Mouse (Mus musculus): ENCODE data around the gene Chpt1. TPM values are rescaled to one million over a fixed set of nuclear protein-coding genes. Genes with fewer than 3 reads are reported as not detected.
A peak's percentile ranks its signal among the peaks of the same experiment; 100 is the strongest.

Chpt1 gene
- total RNA-seq, 2 experiments from 2014 or later, result 85.2 to 129 TPM

DNA sequence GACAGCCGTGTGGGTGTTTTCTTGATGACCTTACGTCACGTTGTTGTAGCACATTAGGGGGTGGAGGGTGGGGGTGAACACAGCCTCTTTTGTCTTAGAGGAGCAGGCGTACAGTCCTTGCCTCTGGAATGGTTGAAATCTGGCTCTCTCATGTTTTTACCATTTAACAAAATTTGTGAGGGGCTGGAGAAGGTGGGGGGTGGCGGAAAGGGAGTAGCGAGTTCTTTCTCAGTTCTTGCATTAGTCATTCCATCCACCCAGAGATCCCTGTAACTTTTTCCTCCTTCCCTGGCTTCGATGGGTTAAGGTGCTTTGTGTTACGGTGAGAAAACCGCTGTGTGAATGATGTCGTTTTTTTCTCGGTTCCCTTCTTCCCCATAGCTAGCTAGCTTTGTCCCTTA, 83.7 kb downstream of the Chpt1 start:
- intact Hi-C loops (cut with DNase I), result loop anchor here (10.0 kb wide), 1 partner anchor 865 kb away; no protein-coding TSS in a partner anchor
- no peak for DNase-seq
- H3K4me3 ChIP-seq, result no peak overlapping the region
- no peak overlapping the region for H3K27ac ChIP-seq
- no peak for TF ChIP-seq CTCF (IDR thresholded peaks at IDR 0.05)

DNA sequence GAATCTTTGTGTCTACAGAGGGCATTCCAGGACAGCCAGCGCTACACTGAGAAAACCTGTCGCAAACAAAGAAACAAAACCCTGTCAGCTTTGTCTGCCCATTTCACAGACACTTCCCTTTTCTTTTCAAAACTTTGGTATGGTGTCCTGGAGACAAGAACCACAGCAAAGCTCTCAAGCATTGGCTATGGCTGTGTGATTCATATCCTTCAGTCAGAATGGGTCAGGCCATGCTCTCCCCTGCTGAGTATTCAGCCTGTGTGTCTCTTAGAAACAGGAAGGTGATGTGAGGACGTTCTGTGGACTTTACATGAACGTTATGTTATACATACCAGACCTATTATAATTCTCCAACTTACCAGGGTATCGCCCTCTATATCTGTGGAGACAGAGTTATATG, 86.2 kb downstream of the Chpt1 start:
- intact Hi-C loops (cut with DNase I), result no loop called here
- no peak for TF ChIP-seq CTCF (IDR thresholded peaks at IDR 0.05)
- no peak for DNase-seq
- Histone ChIP-seq H3K4me3 (no peak overlapping the region), H3K27ac (no peak overlapping the region)

DNA sequence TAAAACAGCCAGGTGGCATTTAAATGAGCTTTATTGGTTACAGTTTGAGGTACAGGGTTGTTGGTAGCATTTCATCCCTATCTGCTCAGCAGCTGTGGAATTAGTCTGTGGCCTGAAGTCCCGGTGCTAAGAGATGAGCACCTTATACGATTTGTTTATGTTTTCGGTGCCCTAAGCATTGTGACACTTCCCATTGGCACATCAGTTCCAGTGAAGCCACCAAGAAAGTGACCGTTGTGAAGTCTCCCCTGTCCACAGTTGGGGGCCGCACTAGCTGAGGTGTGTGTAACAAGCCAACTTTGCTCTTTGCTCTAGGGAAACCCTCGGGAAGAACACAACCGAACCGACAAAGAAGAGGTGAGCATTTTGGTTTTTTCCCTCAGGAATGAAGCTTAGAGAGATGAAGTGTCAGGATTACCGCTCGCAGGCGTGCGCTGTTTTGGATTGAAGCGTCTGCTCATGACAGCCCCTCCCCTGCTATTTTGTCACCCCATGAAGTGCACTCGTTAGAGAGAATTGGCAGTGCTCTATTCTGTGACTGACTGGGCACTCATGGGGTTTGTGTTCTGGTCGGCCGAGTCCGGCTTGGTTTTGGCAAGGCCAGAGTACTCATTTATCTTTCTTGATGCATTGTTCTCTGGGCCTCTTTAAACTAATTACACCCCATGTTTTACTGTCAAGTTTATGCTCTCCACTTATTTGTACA, 91.4 kb downstream of the Chpt1 start:
- TF ChIP-seq CTCF (IDR thresholded peaks at IDR 0.05), result no peak
- intact Hi-C loops (cut with DNase I), result no loop called here
- no peak overlapping the region for H3K27ac ChIP-seq

DNA sequence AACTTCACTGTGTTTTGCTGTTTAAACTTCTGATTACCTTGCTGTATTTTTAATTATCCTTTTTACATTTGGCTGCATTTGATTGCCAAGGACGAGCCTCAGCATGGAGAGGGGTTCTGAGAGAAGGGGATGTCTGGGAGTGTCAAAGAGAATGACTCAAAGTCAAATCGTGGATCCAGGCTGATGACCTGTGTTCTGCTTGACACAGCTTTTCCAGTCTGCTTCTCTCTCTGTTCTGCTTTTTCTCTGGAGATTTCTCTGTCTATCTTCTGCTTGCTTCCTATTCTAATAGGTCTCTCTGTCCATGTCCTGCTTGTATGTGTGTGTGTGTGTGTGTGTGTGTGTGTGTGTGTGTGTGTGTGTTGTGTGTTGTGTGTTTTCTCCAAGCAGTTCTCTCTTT, 94.1 kb downstream of the Chpt1 start:
- no peak for DNase-seq
- Histone ChIP-seq H3K27ac (no peak overlapping the region), H3K4me3 (no peak overlapping the region)
- intact Hi-C loops (cut with DNase I), result no loop called here
- TF ChIP-seq CTCF (IDR thresholded peaks at IDR 0.05), result no peak

More for the DNA sequence above, 91.4 kb downstream of the Chpt1 start:
- no peak for DNase-seq
- no peak overlapping the region for H3K4me3 ChIP-seq

DNA sequence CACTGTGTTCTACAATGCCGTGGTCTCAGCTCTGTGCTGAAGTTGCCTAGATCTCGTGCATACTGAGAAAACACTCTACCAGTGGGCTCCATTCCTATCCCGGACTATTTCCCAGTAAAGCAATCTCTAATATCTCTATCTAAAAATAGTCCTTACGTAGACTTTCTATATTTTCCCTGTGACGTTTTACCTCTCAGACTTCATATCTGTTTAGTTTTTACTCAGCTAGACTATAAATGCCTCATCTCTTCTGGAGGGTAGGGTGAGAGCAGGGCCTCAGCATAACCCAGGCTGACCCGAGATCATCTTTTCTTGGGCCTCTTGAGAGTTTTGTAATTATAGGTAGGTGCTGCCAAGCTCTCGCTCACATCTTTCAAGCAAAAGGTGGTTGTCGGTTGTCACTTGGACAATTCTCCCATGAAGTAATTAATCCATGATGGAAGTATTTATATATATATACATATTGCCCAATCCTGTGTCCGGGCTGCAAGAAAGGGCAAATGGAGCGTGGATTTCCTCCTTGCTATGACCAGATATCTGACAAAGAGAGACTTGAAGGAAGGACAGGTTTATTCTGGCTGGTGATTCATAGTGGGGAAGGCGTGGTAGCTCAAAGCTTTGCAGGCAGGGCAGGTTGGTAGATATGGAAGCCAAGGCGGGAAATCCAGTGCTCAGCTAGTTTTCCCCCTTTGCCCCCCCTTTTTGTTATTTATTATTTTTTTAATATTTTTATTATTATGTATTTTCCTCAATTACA, 95.8 kb downstream of the Chpt1 start:
- no peak for DNase-seq
- no peak for TF ChIP-seq CTCF (IDR thresholded peaks at IDR 0.05)
- H3K27ac ChIP-seq, result peak overlapping the region; percentile 71
- intact Hi-C loops (cut with DNase I), result no loop called here
- no peak overlapping the region for H3K4me3 ChIP-seq

DNA sequence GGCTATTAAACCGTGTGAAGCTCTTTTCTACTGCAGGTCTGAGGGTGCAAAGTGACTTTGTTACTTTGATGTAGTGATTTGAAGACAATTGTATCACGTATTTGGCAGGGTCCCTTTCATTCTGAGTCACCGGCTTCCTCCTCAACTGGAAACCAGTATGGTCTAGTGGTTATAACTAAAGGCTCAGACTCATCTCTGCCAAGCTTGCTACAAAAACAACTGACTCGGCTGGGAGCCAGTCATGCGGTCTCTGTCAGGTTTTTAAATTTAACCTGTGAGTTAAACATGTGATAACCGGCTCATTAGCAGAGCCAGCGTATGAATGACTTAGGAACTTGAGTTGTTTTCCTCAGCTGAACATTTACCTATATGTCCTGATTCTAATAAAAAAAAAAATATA, 98.1 kb downstream of the Chpt1 start:
- peak; percentile 73 for DNase-seq
- TF ChIP-seq CTCF (IDR thresholded peaks at IDR 0.05), result no peak
- Histone ChIP-seq H3K4me3 (no peak overlapping the region), H3K27ac (peak overlapping the region; percentile 71)
- intact Hi-C loops (cut with DNase I), result no loop called here

DNA sequence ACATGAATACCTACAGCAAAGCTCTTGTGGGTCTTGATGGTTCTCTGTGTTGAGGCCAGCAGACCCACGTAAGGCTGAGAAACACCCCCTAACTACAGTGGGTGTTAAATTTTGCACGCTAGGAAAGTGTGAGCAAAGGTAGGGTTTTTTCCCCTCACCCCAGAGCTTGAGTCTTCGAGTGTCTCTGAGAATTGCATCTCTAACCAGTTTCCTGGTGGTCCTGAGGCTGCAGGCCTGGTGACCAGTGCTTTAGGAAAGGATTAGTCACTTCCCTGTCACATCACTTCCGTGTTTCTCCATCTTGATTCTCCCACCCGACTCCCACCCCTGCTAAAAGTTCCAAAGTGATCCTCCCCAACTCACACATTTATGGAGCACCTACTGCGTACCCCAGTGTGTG, 99.7 kb downstream of the Chpt1 start:
- no peak for TF ChIP-seq CTCF (IDR thresholded peaks at IDR 0.05)
- DNase-seq, result no peak
- intact Hi-C loops (cut with DNase I), result no loop called here
- H3K27ac ChIP-seq, result no peak overlapping the region
- no peak overlapping the region for H3K4me3 ChIP-seq

DNA sequence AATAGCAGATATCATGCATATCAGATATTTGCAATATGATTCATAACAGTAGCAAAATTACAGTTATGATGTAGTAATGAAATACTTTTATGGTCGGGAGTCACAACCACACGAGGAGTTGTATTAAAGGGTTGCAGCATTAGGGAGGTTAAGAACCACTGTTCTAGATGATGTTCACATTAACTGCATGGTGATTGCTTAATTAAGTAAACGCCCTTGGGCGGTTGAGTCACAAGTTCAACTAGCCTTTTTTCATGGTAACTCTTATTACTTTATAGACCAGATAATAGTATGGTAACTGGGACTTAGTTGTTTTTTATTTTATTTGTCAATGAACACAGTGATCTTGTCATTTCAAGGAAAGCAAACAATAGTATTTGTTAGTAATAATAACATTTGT, 100.9 kb downstream of the Chpt1 start:
- no peak for TF ChIP-seq CTCF (IDR thresholded peaks at IDR 0.05)
- no peak overlapping the region for H3K4me3 ChIP-seq
- intact Hi-C loops (cut with DNase I), result no loop called here
- H3K27ac ChIP-seq, result no peak overlapping the region
- DNase-seq, result no peak

Other genes starting within 250 kb of the Chpt1 start
- 1 to 10 TPM; 1.0 to 1.7 TPM for gene Dram1, start 125.0 kb downstream of the Chpt1 start, total RNA-seq (2021)
- 10 to 100 TPM; 14.7 to 15.3 TPM for gene Gnptab, start 124.9 kb downstream of the Chpt1 start, total RNA-seq (2021)
- gene Sycp3, start 44.5 kb downstream of the Chpt1 start, total RNA-seq (2021), result not detected
- 1,000 to 10,000 TPM in 1 of 2 experiments, 100 to 1,000 TPM in 1; 749 to 2,272 TPM for gene Mybpc1, start 101.1 kb upstream of the Chpt1 start, total RNA-seq (2021)
- gene Spic, start 180.9 kb upstream of the Chpt1 start, total RNA-seq (2021), result not detected
- gene Arl1, start 226.8 kb upstream of the Chpt1 start, total RNA-seq (2021), result 10 to 100 TPM; 85.3 to 99.9 TPM